14 mouse cellular contexts compared by ENCODE assay signal in the genomic region with DNA sequence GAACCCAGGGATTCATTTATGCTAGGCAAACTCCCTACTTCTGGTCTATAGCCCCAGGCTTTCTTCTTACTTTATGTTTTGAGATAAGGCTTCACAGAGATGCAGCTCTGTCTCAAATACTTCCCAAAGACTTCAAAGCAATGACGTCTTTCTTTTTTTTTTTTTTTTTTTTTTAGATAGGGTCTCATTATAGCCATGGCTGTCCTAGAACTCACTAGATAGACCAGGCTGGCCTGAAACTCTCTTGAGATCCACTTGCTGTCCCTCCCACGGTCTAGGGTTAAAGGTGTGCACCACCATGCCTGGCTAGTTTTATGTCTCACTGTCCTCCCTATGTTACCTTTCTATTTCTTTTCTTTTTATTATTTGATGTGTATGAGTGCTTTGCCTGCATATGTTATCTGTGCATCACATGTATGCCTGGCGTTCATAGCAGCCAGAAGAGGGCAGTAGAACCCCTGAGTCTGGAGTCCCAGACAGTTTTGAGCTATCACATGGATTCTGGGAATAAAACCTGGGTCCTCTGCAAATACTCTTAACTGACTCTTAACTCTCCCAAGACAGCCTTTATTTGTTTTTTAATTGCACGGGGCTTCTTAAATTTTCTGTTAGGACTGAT. TPM values are rescaled to one million over a fixed set of nuclear protein-coding genes. Genes with fewer than 3 reads are reported as not detected.
DNase-seq lines count a peak whose midpoint lies in the region; ATAC-seq and TF ChIP-seq lines count a peak whose summit lies in the region.
"Had no signal": no experiment of that assay in that cellular context is flagged by ENCODE, and none has a peak within 500 bp of the region (broad histone marks: within the 10 kb centered on the region; RNA-seq: fewer than 3 reads in every experiment).

No protein-coding gene starts in this region.

- no peak overlapping the region for H3K4me3 ChIP-seq in gastrocnemius, adult 2 months
- no peak overlapping the region for H3K4me3 ChIP-seq in liver, embryonic 14.5 days (ENCODE audit: insufficient read depth in 1 of 2, low read depth in 2 of 2, low read length in 2 of 2)
- H3K4me3 ChIP-seq in liver, embryonic 11.5 days (ENCODE audit: low read depth, low read length), result no peak overlapping the region
- no peak overlapping the region for H3K4me3 ChIP-seq in C2C12 (ENCODE audit: insufficient read depth, poor library complexity, severe bottlenecking)
- H3K4me3 ChIP-seq: hindbrain, embryonic 15.5 days; myocyte had no signal

- no peaks in the 10 kb centered on the region for H3K27me3 ChIP-seq in liver, embryonic 14.5 days (ENCODE audit: control insufficient read depth, insufficient read depth, low read length)
- no peaks in the 10 kb centered on the region for H3K27me3 ChIP-seq in liver, embryonic 11.5 days (replicated peaks; ENCODE audit: control insufficient read depth, insufficient read depth, low read length)
- H3K27me3 ChIP-seq in C2C12 (ENCODE audit: control insufficient read depth, insufficient read depth, insufficient read length), result no peaks in the 10 kb centered on the region
- H3K27me3 ChIP-seq: hindbrain, embryonic 15.5 days had no signal

- 32% methylated on average over 4 of the region's 4 CpGs for WGBS in liver, embryonic 14.5 days (ENCODE audit: insufficient replicate concordance)
- WGBS in liver, embryonic 11.5 days, result 35% methylated on average over 4 of the region's 4 CpGs

- no peaks in the 10 kb centered on the region for H3K36me3 ChIP-seq in liver, embryonic 14.5 days (replicated peaks; ENCODE audit: control insufficient read depth, insufficient read depth, low read depth)
- no peaks in the 10 kb centered on the region for H3K36me3 ChIP-seq in liver, embryonic 11.5 days (ENCODE audit: control insufficient read depth, insufficient read depth, low read length)
- no peaks in the 10 kb centered on the region for H3K36me3 ChIP-seq in C2C12 (ENCODE audit: control insufficient read depth, insufficient read depth)
- H3K36me3 ChIP-seq: hindbrain, embryonic 15.5 days had no signal

- no peak overlapping the region for H3ac ChIP-seq in C2C12 (ENCODE audit: control insufficient read depth, insufficient read length, low read depth)

- peaks cover 0 to 14% of the 10 kb centered on the region in 2 experiments; a peak in 2 of 4 replicates for H3K4me1 ChIP-seq in liver, embryonic 14.5 days (replicated peaks; ENCODE audit: control insufficient read depth in 2 of 2, insufficient read depth in 2 of 2, low read length in 1 of 2)
- peaks cover 3% of the 10 kb centered on the region; the same call in 1 of the 2 replicates for H3K4me1 ChIP-seq in liver, embryonic 11.5 days (replicated peaks; ENCODE audit: control insufficient read depth, insufficient read depth, low read length)

- no peaks in the 10 kb centered on the region for H3K79me2 ChIP-seq in C2C12 (ENCODE audit: control insufficient read depth, insufficient read depth)

- H3K9ac ChIP-seq in liver, embryonic 14.5 days (replicated peaks), result no peak overlapping the region
- H3K9ac ChIP-seq in liver, embryonic 11.5 days (ENCODE audit: low read depth, low read length), result no peak overlapping the region
- H3K9ac ChIP-seq: hindbrain, embryonic 15.5 days had no signal

- peak; percentile 42 for TF ChIP-seq CTCF in gastrocnemius, adult 2 months (IDR thresholded peaks at IDR 0.05)
- peak; percentile 49 for TF ChIP-seq CTCF in liver, embryonic 14.5 days (IDR thresholded peaks at IDR 0.05; ENCODE audit: low read depth)
- no peak for TF ChIP-seq CTCF in C2C12 (IDR thresholded peaks at IDR 0.05; ENCODE audit: control insufficient read depth, insufficient read depth, insufficient read length)

- H3K79me3 ChIP-seq in C2C12 (ENCODE audit: low read depth), result no peaks in the 10 kb centered on the region

- no peak overlapping the region for H3K27ac ChIP-seq in gastrocnemius, adult 2 months
- no peak overlapping the region for H3K27ac ChIP-seq in liver, embryonic 14.5 days
- no peak overlapping the region for H3K27ac ChIP-seq in liver, embryonic 11.5 days (ENCODE audit: low read depth, low read length)
- H3K27ac ChIP-seq: hindbrain, embryonic 15.5 days had no signal

- intact Hi-C loops in gastrocnemius, adult 2 months (cut with DNase I), result no loop called here

- no peak overlapping the region for H3K4me2 ChIP-seq in liver, embryonic 14.5 days (ENCODE audit: low read depth)
- no peak overlapping the region for H3K4me2 ChIP-seq in liver, embryonic 11.5 days
- H3K4me2 ChIP-seq: hindbrain, embryonic 15.5 days had no signal

- no peak for DNase-seq in gastrocnemius, adult 2 months
- DNase-seq in gastrocnemius, postnatal 25 days, result no peak
- DNase-seq in liver, embryonic 14.5 days (ENCODE audit: low read depth in 3 of 3, low spot score in 3 of 3), result no peak
- DNase-seq in liver, embryonic 11.5 days (ENCODE audit: low spot score), result no peak
- DNase-seq in R1 (ENCODE audit: low read depth, low spot score), result peak; percentile 85
- no peak for DNase-seq in adrenal gland, postnatal 4 days (ENCODE audit: low spot score in 2 of 2)
- DNase-seq: adrenal gland, adult 8-10 months; cerebellum, adult 8-10 months; left cerebral cortex, postnatal 4 days; lung, postnatal 14 days had no signal

- TF ChIP-seq EP300 in liver, embryonic 14.5 days (IDR thresholded peaks at IDR 0.05; ENCODE audit: low read depth), result no peak

- no peak for ATAC-seq in liver, embryonic 14.5 days (ENCODE audit: insufficient read depth)
- no peak for ATAC-seq in liver, embryonic 11.5 days (replicated peaks; ENCODE audit: low FRiP score)
- no peak for ATAC-seq in megakaryocyte-erythroid progenitor cell, adult 5-6 weeks (replicated peaks; ENCODE audit: low FRiP score, low TSS enrichment, poor library complexity, severe bottlenecking)

- H3K9me3 ChIP-seq in liver, embryonic 14.5 days (ENCODE audit: control insufficient read depth, low read length), result no peaks in the 10 kb centered on the region
- H3K9me3 ChIP-seq in liver, embryonic 11.5 days (ENCODE audit: control insufficient read depth, low read length), result no peaks in the 10 kb centered on the region
- H3K9me3 ChIP-seq: hindbrain, embryonic 15.5 days had no signal

TF ChIP-seq in C2C12, 6 proteins besides CTCF, POLR2A, EP300 and RAD21:
- no peak for TF ChIP-seq MYOD1 (IDR thresholded peaks at IDR 0.05; ENCODE audit: control insufficient read depth, insufficient read length, low read depth)
- peak; percentile 19 for TF ChIP-seq MAX (IDR thresholded peaks at IDR 0.05)
- TF ChIP-seq FOSL1 (IDR thresholded peaks at IDR 0.05; ENCODE audit: insufficient read depth, low read length, poor library complexity, severe bottlenecking), result no peak

RNA-seq across cellular contexts. Expression of gene Zbtb38, which starts 37.9 kb away (rescaled TPM):
- 10 to 100 TPM; 22.9 to 33.8 TPM for total RNA-seq in gastrocnemius, adult 2 months (2021)
- total RNA-seq in gastrocnemius, postnatal 25 days (2021), result 10 to 100 TPM; 19.3 to 19.8 TPM
- polyA plus RNA-seq in liver, embryonic 14.5 days (2012; rRNA removed), result 0.65 and 0.68 TPM in 2 replicates
- polyA plus RNA-seq in liver, embryonic 14.5 days (2014; fragmentation: Nextera tagmentation; extraction: Ambion mirVana), result 4.5 and 5.4 TPM in 2 replicates
- 10.0 and 10.1 TPM in 2 replicates for polyA plus RNA-seq in liver, embryonic 11.5 days (2014; fragmentation: Nextera tagmentation; extraction: Ambion mirVana)
- polyA plus RNA-seq in C2C12 (2012; fragmentation: generic; extraction: Trizol), result 10.0 TPM
- 17.4 and 28.9 TPM in 2 replicates for total RNA-seq in megakaryocyte-erythroid progenitor cell, adult 5-6 weeks (2014; fragmentation: Nextera tagmentation)
- total RNA-seq in megakaryocyte-erythroid progenitor cell, adult 5-6 weeks (2017), result 21.1 and 38.7 TPM in 2 replicates
- total RNA-seq in adrenal gland, postnatal 4 days (2021), result 10 to 100 TPM; 42.8 to 43.1 TPM
